ENCODE assay signal across 7 mouse cellular contexts in genomic region chr8:70001892-70002191, GRCm38 (mm10). TPM values are rescaled to one million over a fixed set of nuclear protein-coding genes. Genes with fewer than 3 reads are reported as not detected.
A peak's percentile ranks its signal among the peaks of the same experiment; 100 is the strongest.
DNase-seq lines count a peak whose midpoint lies in the region; ATAC-seq and TF ChIP-seq lines count a peak whose summit lies in the region.
"Not testable (repeated sequence)": the region's sequence is repeated elsewhere in the genome, so short reads cannot be mapped to it uniquely, and the experiment has no call there.

No protein-coding gene starts in this region.

- not testable (repeated sequence) for H3K9ac ChIP-seq in heart, embryonic 11.5 days (ENCODE audit: low read depth, low read length); hindbrain, embryonic 13.5 days; stomach, embryonic 14.5 days (replicated peaks; ENCODE audit: low read depth, low read length)
- H3K9ac ChIP-seq in kidney, embryonic 16.5 days (replicated peaks; ENCODE audit: low read length): 0 out of 2 replicates have a peak overlapping the region, but pooled peaks have one; percentile 55
- H3K9ac ChIP-seq in liver, embryonic 14.5 days (replicated peaks): peak overlapping the region; percentile 68

- H3K4me3 ChIP-seq in embryonic facial prominence, embryonic 10.5 days: peak overlapping the region; percentile 45
- peak overlapping the region; percentile 21; the same call in 1 of the 2 replicates for H3K4me3 ChIP-seq in heart, embryonic 11.5 days (ENCODE audit: low read depth, low read length)
- not testable (repeated sequence) for H3K4me3 ChIP-seq in hindbrain, embryonic 13.5 days; liver, embryonic 14.5 days (ENCODE audit: insufficient read depth in 1 of 2, low read depth in 2 of 2, low read length in 2 of 2); stomach, embryonic 14.5 days (ENCODE audit: low read depth, low read length)
- peak overlapping the region; percentile 33 for H3K4me3 ChIP-seq in kidney, embryonic 16.5 days (ENCODE audit: low read length)
- H3K4me3 ChIP-seq in midbrain, embryonic 10.5 days: peak overlapping the region; percentile 36; the same call in 1 of the 2 replicates

- not testable (repeated sequence) for ATAC-seq in heart, embryonic 11.5 days (replicated peaks; ENCODE audit: insufficient number of reproducible peaks, low FRiP score, low TSS enrichment); hindbrain, embryonic 13.5 days (ENCODE audit: low FRiP score); kidney, embryonic 16.5 days (ENCODE audit: low FRiP score, low TSS enrichment); liver, embryonic 14.5 days (ENCODE audit: insufficient read depth); stomach, embryonic 14.5 days (ENCODE audit: insufficient number of reproducible peaks, insufficient read depth, low FRiP score, low read depth)

- not testable (repeated sequence) for H3K9me3 ChIP-seq in embryonic facial prominence, embryonic 10.5 days; heart, embryonic 11.5 days (replicated peaks; ENCODE audit: control insufficient read depth, low read length); hindbrain, embryonic 13.5 days; kidney, embryonic 16.5 days (ENCODE audit: low read length); liver, embryonic 14.5 days (ENCODE audit: control insufficient read depth, low read length); midbrain, embryonic 10.5 days (replicated peaks); stomach, embryonic 14.5 days (ENCODE audit: control insufficient read depth, low read depth, low read length)

- DNase-seq in embryonic facial prominence, embryonic 10.5 days (ENCODE audit: low spot score); liver, embryonic 14.5 days (ENCODE audit: low read depth in 3 of 3, low spot score in 3 of 3); midbrain, embryonic 10.5 days (ENCODE audit: low spot score): not testable (repeated sequence)

- peak overlapping the region; percentile 64 for H3K4me2 ChIP-seq in heart, embryonic 11.5 days
- H3K4me2 ChIP-seq in hindbrain, embryonic 13.5 days: peak overlapping the region; percentile 31; the same call in 1 of the 2 replicates
- H3K4me2 ChIP-seq in kidney, embryonic 16.5 days (replicated peaks; ENCODE audit: low read depth, low read length): peak overlapping the region; percentile 64
- peak overlapping the region; percentile 84 for H3K4me2 ChIP-seq in liver, embryonic 14.5 days (ENCODE audit: low read depth)
- peak overlapping the region; percentile 48 for H3K4me2 ChIP-seq in stomach, embryonic 14.5 days (replicated peaks; ENCODE audit: low read depth, low read length)

- not testable (repeated sequence) for H3K36me3 ChIP-seq in embryonic facial prominence, embryonic 10.5 days (replicated peaks); heart, embryonic 11.5 days (ENCODE audit: control insufficient read depth, insufficient read depth, low read length); hindbrain, embryonic 13.5 days; kidney, embryonic 16.5 days (ENCODE audit: insufficient read depth, low read length); liver, embryonic 14.5 days (replicated peaks; ENCODE audit: control insufficient read depth, insufficient read depth, low read depth); midbrain, embryonic 10.5 days; stomach, embryonic 14.5 days (ENCODE audit: control insufficient read depth, insufficient read depth, low read length)

- H3K27ac ChIP-seq in embryonic facial prominence, embryonic 10.5 days (replicated peaks): peak overlapping the region; percentile 65
- peak overlapping the region; percentile 92 for H3K27ac ChIP-seq in heart, embryonic 11.5 days (ENCODE audit: low read depth, low read length)
- not testable (repeated sequence) for H3K27ac ChIP-seq in hindbrain, embryonic 13.5 days; kidney, embryonic 16.5 days (ENCODE audit: low read length); liver, embryonic 14.5 days; midbrain, embryonic 10.5 days (replicated peaks)
- H3K27ac ChIP-seq in stomach, embryonic 14.5 days (ENCODE audit: low read length): peak overlapping the region; percentile 88

- TF ChIP-seq CTCF in liver, embryonic 14.5 days (IDR thresholded peaks at IDR 0.05; ENCODE audit: low read depth): not testable (repeated sequence)

- 46% methylated on average over 7 of the region's 7 CpGs for WGBS in embryonic facial prominence, embryonic 10.5 days
- 31% methylated on average over 7 of the region's 7 CpGs for WGBS in heart, embryonic 11.5 days (ENCODE audit: insufficient replicate concordance)
- WGBS in hindbrain, embryonic 13.5 days: 40% methylated on average over 7 of the region's 7 CpGs
- WGBS in kidney, embryonic 16.5 days: 42% methylated on average over 7 of the region's 7 CpGs
- 17% methylated on average over 7 of the region's 7 CpGs for whole genome bisulfite sequencing in liver, embryonic 14.5 days (ENCODE audit: insufficient replicate concordance)
- 40% methylated on average over 7 of the region's 7 CpGs for WGBS in midbrain, embryonic 10.5 days
- WGBS in stomach, embryonic 14.5 days: 42% methylated on average over 7 of the region's 7 CpGs

- TF ChIP-seq EP300 in liver, embryonic 14.5 days (IDR thresholded peaks at IDR 0.05; ENCODE audit: low read depth): not testable (repeated sequence)

- H3K27me3 ChIP-seq in embryonic facial prominence, embryonic 10.5 days (replicated peaks; ENCODE audit: low read depth, poor library complexity, severe bottlenecking); heart, embryonic 11.5 days (ENCODE audit: control insufficient read depth, insufficient read depth, low read length); hindbrain, embryonic 13.5 days; kidney, embryonic 16.5 days (ENCODE audit: insufficient read depth, low read length); liver, embryonic 14.5 days (ENCODE audit: control insufficient read depth, insufficient read depth, low read length); midbrain, embryonic 10.5 days (ENCODE audit: low read depth, poor library complexity, severe bottlenecking); stomach, embryonic 14.5 days (ENCODE audit: control insufficient read depth, insufficient read depth, low read length): not testable (repeated sequence)

- H3K4me1 ChIP-seq in embryonic facial prominence, embryonic 10.5 days: peaks cover 18% of the 10 kb centered on the region
- not testable (repeated sequence) for H3K4me1 ChIP-seq in heart, embryonic 11.5 days (ENCODE audit: control insufficient read depth, insufficient read depth, low read length); hindbrain, embryonic 13.5 days (replicated peaks); stomach, embryonic 14.5 days (ENCODE audit: control insufficient read depth, insufficient read depth, low read length)
- H3K4me1 ChIP-seq in kidney, embryonic 16.5 days (ENCODE audit: insufficient read depth, low read length): peaks cover 15% of the 10 kb centered on the region; the same call in 1 of the 2 replicates
- H3K4me1 ChIP-seq in liver, embryonic 14.5 days (replicated peaks; ENCODE audit: control insufficient read depth in 2 of 2, insufficient read depth in 2 of 2, low read length in 1 of 2): peaks cover 17 to 24% of the 10 kb centered on the region in 2 experiments
- H3K4me1 ChIP-seq in midbrain, embryonic 10.5 days: peaks cover 17% of the 10 kb centered on the region

RNA-seq across cellular contexts. Expression of gene Gatad2a, which starts 5.7 kb away (rescaled TPM):
- polyA plus RNA-seq in embryonic facial prominence, embryonic 10.5 days (2016; fragmentation: Nextera tagmentation; extraction: Ambion mirVana): 57.3 and 59.9 TPM in 2 replicates
- 52.9 and 59.0 TPM in 2 replicates for polyA plus RNA-seq in heart, embryonic 11.5 days (2014; fragmentation: Nextera tagmentation; extraction: Ambion mirVana)
- polyA plus RNA-seq in hindbrain, embryonic 13.5 days (2015; fragmentation: Nextera tagmentation; extraction: Ambion mirVana): 25.0 and 26.6 TPM in 2 replicates
- 40.6 and 43.3 TPM in 2 replicates for polyA plus RNA-seq in kidney, embryonic 16.5 days (2015; fragmentation: Nextera tagmentation; extraction: Ambion mirVana)
- polyA plus RNA-seq in liver, embryonic 14.5 days (2012; rRNA removed): 18.3 and 19.2 TPM in 2 replicates
- 22.7 and 32.9 TPM in 2 replicates for polyA plus RNA-seq in liver, embryonic 14.5 days (2014; fragmentation: Nextera tagmentation; extraction: Ambion mirVana)
- 48.0 and 48.7 TPM in 2 replicates for polyA plus RNA-seq in midbrain, embryonic 10.5 days (2016; fragmentation: Nextera tagmentation; extraction: Ambion mirVana)
- 46.5 and 49.6 TPM in 2 replicates for polyA plus RNA-seq in stomach, embryonic 14.5 days (2014; fragmentation: Nextera tagmentation; extraction: Ambion mirVana)

RNA-seq across cellular contexts. Expression of gene Mau2, which starts 40.7 kb away (rescaled TPM):
- 63.9 and 67.3 TPM in 2 replicates for polyA plus RNA-seq in embryonic facial prominence, embryonic 10.5 days (2016; fragmentation: Nextera tagmentation; extraction: Ambion mirVana)
- 35.5 and 38.1 TPM in 2 replicates for polyA plus RNA-seq in heart, embryonic 11.5 days (2014; fragmentation: Nextera tagmentation; extraction: Ambion mirVana)
- polyA plus RNA-seq in hindbrain, embryonic 13.5 days (2015; fragmentation: Nextera tagmentation; extraction: Ambion mirVana): 72.0 and 80.7 TPM in 2 replicates
- polyA plus RNA-seq in kidney, embryonic 16.5 days (2015; fragmentation: Nextera tagmentation; extraction: Ambion mirVana): 54.3 and 62.4 TPM in 2 replicates
- 19.2 and 19.4 TPM in 2 replicates for polyA plus RNA-seq in liver, embryonic 14.5 days (2012; rRNA removed)
- 15.6 and 19.6 TPM in 2 replicates for polyA plus RNA-seq in liver, embryonic 14.5 days (2014; fragmentation: Nextera tagmentation; extraction: Ambion mirVana)
- 57.2 and 67.4 TPM in 2 replicates for polyA plus RNA-seq in midbrain, embryonic 10.5 days (2016; fragmentation: Nextera tagmentation; extraction: Ambion mirVana)
- polyA plus RNA-seq in stomach, embryonic 14.5 days (2014; fragmentation: Nextera tagmentation; extraction: Ambion mirVana): 53.4 and 58.5 TPM in 2 replicates

RNA-seq across cellular contexts. Expression of gene Sugp1, which starts 40.8 kb away (rescaled TPM):
- 53.5 and 56.5 TPM in 2 replicates for polyA plus RNA-seq in embryonic facial prominence, embryonic 10.5 days (2016; fragmentation: Nextera tagmentation; extraction: Ambion mirVana)
- 25.1 and 26.1 TPM in 2 replicates for polyA plus RNA-seq in heart, embryonic 11.5 days (2014; fragmentation: Nextera tagmentation; extraction: Ambion mirVana)
- 61.0 and 68.6 TPM in 2 replicates for polyA plus RNA-seq in hindbrain, embryonic 13.5 days (2015; fragmentation: Nextera tagmentation; extraction: Ambion mirVana)
- polyA plus RNA-seq in kidney, embryonic 16.5 days (2015; fragmentation: Nextera tagmentation; extraction: Ambion mirVana): 50.7 and 51.6 TPM in 2 replicates
- 4.7 and 6.2 TPM in 2 replicates for polyA plus RNA-seq in liver, embryonic 14.5 days (2012; rRNA removed)
- polyA plus RNA-seq in liver, embryonic 14.5 days (2014; fragmentation: Nextera tagmentation; extraction: Ambion mirVana): 8.8 and 10.3 TPM in 2 replicates
- 51.9 and 57.7 TPM in 2 replicates for polyA plus RNA-seq in midbrain, embryonic 10.5 days (2016; fragmentation: Nextera tagmentation; extraction: Ambion mirVana)
- 35.3 and 40.1 TPM in 2 replicates for polyA plus RNA-seq in stomach, embryonic 14.5 days (2014; fragmentation: Nextera tagmentation; extraction: Ambion mirVana)

Comparison
In these comparisons a context has a peak if more than half of its experiments do, and no peak if none do; other contexts are left out.
1. H3K4me2 ChIP-seq: peak in every context shown above with its lines; median percentile 84 in liver, embryonic 14.5 days; 64 in heart, embryonic 11.5 days; 64 in kidney, embryonic 16.5 days; 48 in stomach, embryonic 14.5 days; 31 in hindbrain, embryonic 13.5 days.